12 mouse cellular contexts compared by ENCODE assay signal in the genomic region with DNA sequence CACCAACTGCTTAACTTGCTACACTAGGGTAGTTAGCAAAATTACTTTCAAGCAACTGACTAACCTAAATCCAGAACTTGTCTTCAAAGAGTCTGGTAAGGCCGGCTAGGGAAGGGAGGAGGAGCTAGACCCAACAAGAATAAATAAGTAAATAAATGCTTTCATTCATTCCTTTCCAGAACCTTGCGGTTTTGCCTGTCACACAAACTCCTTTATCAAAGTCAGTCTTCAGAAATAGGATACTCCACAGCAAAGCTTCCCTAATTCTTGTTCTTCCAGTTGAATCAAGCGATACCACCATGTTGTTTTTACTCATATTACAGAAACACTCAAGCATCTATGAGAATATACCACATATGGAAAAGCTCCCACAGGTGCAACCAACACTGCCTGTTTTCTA. TPM values are rescaled to one million over a fixed set of nuclear protein-coding genes. Genes with fewer than 3 reads are reported as not detected.
DNase-seq lines count a peak whose midpoint lies in the region; ATAC-seq and TF ChIP-seq lines count a peak whose summit lies in the region.
"Had no signal": no experiment of that assay in that cellular context is flagged by ENCODE, and none has a peak within 500 bp of the region (broad histone marks: within the 10 kb centered on the region; RNA-seq: fewer than 3 reads in every experiment).

No protein-coding gene starts in this region.

- peaks cover 15 to 39% of the 10 kb centered on the region in 2 experiments for H3K4me1 ChIP-seq in heart, embryonic 14.5 days (ENCODE audit: control insufficient read depth in 2 of 2, insufficient read depth in 2 of 2, low read length in 2 of 2)
- H3K4me1 ChIP-seq in heart, embryonic 10.5 days = peaks cover 28% of the 10 kb centered on the region
- peaks cover 34% of the 10 kb centered on the region for H3K4me1 ChIP-seq in lung, embryonic 15.5 days
- H3K4me1 ChIP-seq in lung, adult 2 months (ENCODE audit: control insufficient read depth, insufficient read depth, low read length) = peaks cover 14% of the 10 kb centered on the region
- peaks cover 27% of the 10 kb centered on the region for H3K4me1 ChIP-seq in forebrain, embryonic 14.5 days (ENCODE audit: control insufficient read depth, insufficient read depth, low read length)
- peaks cover 47% of the 10 kb centered on the region for H3K4me1 ChIP-seq in neural tube, embryonic 13.5 days (replicated peaks)

- no peak for ATAC-seq in heart, embryonic 14.5 days (ENCODE audit: insufficient number of reproducible peaks, insufficient read depth, low FRiP score, low read depth)
- no peak for ATAC-seq in lung, embryonic 15.5 days (ENCODE audit: borderline replicate concordance, extremely low read depth, low FRiP score, low TSS enrichment)
- no peak for ATAC-seq in forebrain, embryonic 14.5 days
- ATAC-seq in neural tube, embryonic 13.5 days (ENCODE audit: low read depth) = no peak

- H3K4me3 ChIP-seq in heart, embryonic 14.5 days (ENCODE audit: control insufficient read depth in 1 of 2, insufficient read depth in 1 of 2, low read depth in 1 of 2, low read length in 2 of 2) = no peak overlapping the region
- H3K4me3 ChIP-seq in heart, embryonic 10.5 days = no peak overlapping the region
- H3K4me3 ChIP-seq in lung, embryonic 15.5 days = no peak overlapping the region
- H3K4me3 ChIP-seq in lung, adult 2 months (replicated peaks; ENCODE audit: extremely low read depth, low read depth, low read length) = no peak overlapping the region
- H3K4me3 ChIP-seq in forebrain, embryonic 14.5 days (ENCODE audit: low read depth, low read length) = no peak overlapping the region
- H3K4me3 ChIP-seq in neural tube, embryonic 13.5 days = no peak overlapping the region

- TF ChIP-seq POLR2A in lung, adult 2 months (IDR thresholded peaks at IDR 0.05; ENCODE audit: borderline replicate concordance, extremely low read depth, low read depth, low read length) = no peak

- 80% methylated on average over 3 of the region's 3 CpGs for WGBS in heart, embryonic 14.5 days
- 80% methylated on average over 3 of the region's 3 CpGs for WGBS in heart, embryonic 10.5 days
- WGBS in lung, embryonic 15.5 days = 68% methylated on average over 3 of the region's 3 CpGs
- WGBS in lung, adult 2 months = 51% methylated on average over 3 of the region's 3 CpGs
- 79% methylated on average over 3 of the region's 3 CpGs for WGBS in forebrain, embryonic 14.5 days
- WGBS in neural tube, embryonic 13.5 days = 72% methylated on average over 3 of the region's 3 CpGs

- no peaks in the 10 kb centered on the region for H3K9me3 ChIP-seq in heart, embryonic 14.5 days (ENCODE audit: control insufficient read depth, low read length)
- no peaks in the 10 kb centered on the region for H3K9me3 ChIP-seq in heart, embryonic 10.5 days
- H3K9me3 ChIP-seq in lung, embryonic 15.5 days = no peaks in the 10 kb centered on the region
- H3K9me3 ChIP-seq in forebrain, embryonic 14.5 days (replicated peaks; ENCODE audit: control insufficient read depth, low read length) = no peaks in the 10 kb centered on the region
- no peaks in the 10 kb centered on the region for H3K9me3 ChIP-seq in neural tube, embryonic 13.5 days

- DNase-seq in heart, embryonic 10.5 days (ENCODE audit: low spot score) = no peak
- DNase-seq in lung, adult 2 months = no peak
- DNase-seq in forebrain, embryonic 14.5 days (ENCODE audit: low spot score) = no peak
- no peak for DNase-seq in Muller cell, postnatal 12 days (ENCODE audit: inconsistent ontology term)
- DNase-seq in cerebellum, adult 11-12 months = no peak
- DNase-seq: cerebellum, adult 9-11 months; gastrocnemius, postnatal 36 days; kidney, adult 8-10 months had no signal

- no peaks in the 10 kb centered on the region for H3K36me3 ChIP-seq in heart, embryonic 14.5 days (ENCODE audit: control insufficient read depth, insufficient read depth, low read length)
- no peaks in the 10 kb centered on the region for H3K36me3 ChIP-seq in heart, embryonic 10.5 days
- H3K36me3 ChIP-seq in lung, embryonic 15.5 days = no peaks in the 10 kb centered on the region
- H3K36me3 ChIP-seq in forebrain, embryonic 14.5 days (ENCODE audit: control insufficient read depth, insufficient read depth, low read length) = no peaks in the 10 kb centered on the region
- H3K36me3 ChIP-seq in neural tube, embryonic 13.5 days = no peaks in the 10 kb centered on the region

- no peak overlapping the region for H3K9ac ChIP-seq in heart, embryonic 14.5 days (ENCODE audit: low read length)
- no peak overlapping the region for H3K9ac ChIP-seq in lung, embryonic 15.5 days
- no peak overlapping the region for H3K9ac ChIP-seq in forebrain, embryonic 14.5 days (ENCODE audit: low read length)
- no peak overlapping the region for H3K9ac ChIP-seq in neural tube, embryonic 13.5 days

- H3K27ac ChIP-seq in heart, embryonic 14.5 days (replicated peaks in 1 of 2; ENCODE audit: control insufficient read depth in 1 of 2, insufficient read depth in 1 of 2, low read depth in 2 of 2, low read length in 2 of 2) = no peak overlapping the region
- no peak overlapping the region for H3K27ac ChIP-seq in heart, embryonic 10.5 days
- H3K27ac ChIP-seq in lung, embryonic 15.5 days = no peak overlapping the region
- H3K27ac ChIP-seq in forebrain, embryonic 14.5 days (ENCODE audit: low read depth, low read length) = no peak overlapping the region
- H3K27ac ChIP-seq in neural tube, embryonic 13.5 days (replicated peaks) = no peak overlapping the region

- H3K4me2 ChIP-seq in heart, embryonic 14.5 days (ENCODE audit: low read length) = peak overlapping the region; percentile 89; the same call in 1 of the 2 replicates
- H3K4me2 ChIP-seq in lung, embryonic 15.5 days = peak overlapping the region; percentile 77; the same call in 1 of the 2 replicates
- H3K4me2 ChIP-seq in forebrain, embryonic 14.5 days (ENCODE audit: low read length) = peak overlapping the region; percentile 78
- H3K4me2 ChIP-seq in neural tube, embryonic 13.5 days = peak overlapping the region; percentile 92

- no peak for TF ChIP-seq CTCF in lung, adult 2 months (IDR thresholded peaks at IDR 0.05; ENCODE audit: insufficient read depth, low read length)

- H3K27me3 ChIP-seq in heart, embryonic 14.5 days (ENCODE audit: control insufficient read depth, insufficient read depth, low read length) = peaks cover 8% of the 10 kb centered on the region; the same call in 1 of the 2 replicates
- no peaks in the 10 kb centered on the region for H3K27me3 ChIP-seq in heart, embryonic 10.5 days (ENCODE audit: insufficient read depth, poor library complexity, severe bottlenecking)
- no peaks in the 10 kb centered on the region for H3K27me3 ChIP-seq in lung, embryonic 15.5 days
- no peaks in the 10 kb centered on the region for H3K27me3 ChIP-seq in forebrain, embryonic 14.5 days (replicated peaks; ENCODE audit: control insufficient read depth, insufficient read depth, low read length)
- peaks cover 5% of the 10 kb centered on the region; the same call in 1 of the 2 replicates for H3K27me3 ChIP-seq in neural tube, embryonic 13.5 days

RNA-seq across cellular contexts. Expression of a gene that starts 2.3 kb away (rescaled TPM):
- polyA plus RNA-seq in heart, embryonic 14.5 days (2014; fragmentation: Nextera tagmentation; extraction: Ambion mirVana) = 7.3 and 8.0 TPM in 2 replicates
- polyA plus RNA-seq in heart, embryonic 10.5 days (2016; fragmentation: Nextera tagmentation; extraction: Ambion mirVana) = 4.4 and 4.8 TPM in 2 replicates
- 5.9 and 6.2 TPM in 2 replicates for polyA plus RNA-seq in lung, embryonic 15.5 days (2015; fragmentation: Nextera tagmentation; extraction: Ambion mirVana)
- 14.3 and 17.3 TPM in 2 replicates for polyA plus RNA-seq in lung, adult 2 months (2012; rRNA removed)
- 9.7 and 10.5 TPM in 2 replicates for polyA plus RNA-seq in forebrain, embryonic 14.5 days (2014; fragmentation: Nextera tagmentation; extraction: Ambion mirVana)
- polyA plus RNA-seq in neural tube, embryonic 13.5 days (2015; fragmentation: Nextera tagmentation; extraction: Ambion mirVana) = 6.9 and 9.0 TPM in 2 replicates

RNA-seq across cellular contexts. Expression of a gene that starts 52.5 kb away (rescaled TPM):
- polyA plus RNA-seq in heart, embryonic 14.5 days (2014; fragmentation: Nextera tagmentation; extraction: Ambion mirVana) = not detected in 2 replicates
- polyA plus RNA-seq in heart, embryonic 10.5 days (2016; fragmentation: Nextera tagmentation; extraction: Ambion mirVana) = not detected in 2 replicates
- not detected in 2 replicates for polyA plus RNA-seq in lung, embryonic 15.5 days (2015; fragmentation: Nextera tagmentation; extraction: Ambion mirVana)
- not detected in 2 replicates for polyA plus RNA-seq in lung, adult 2 months (2012; rRNA removed)
- 0.17 TPM in 1 of 2 replicates, not detected in the other for polyA plus RNA-seq in forebrain, embryonic 14.5 days (2014; fragmentation: Nextera tagmentation; extraction: Ambion mirVana)
- not detected in 2 replicates for polyA plus RNA-seq in neural tube, embryonic 13.5 days (2015; fragmentation: Nextera tagmentation; extraction: Ambion mirVana)
- polyA plus RNA-seq: liver, embryonic 16.5 days had no signal
